Mouse (Mus musculus) kidney, postnatal 0 days (tissue): Measurements from ENCODE around the gene Dido1. TPM values are rescaled to one million over a fixed set of nuclear protein-coding genes. Genes with fewer than 3 reads are reported as not detected.

ENCODE experiments used
- ATAC-seq: fragments of 200-750 bp; cut with Nextera tagmentation; replicated peaks from 2 replicates; pipeline ENCODE4 v1.8.0; 2017; ENCODE audit warnings: low read depth, moderate number of reproducible peaks, moderate TSS enrichment, moderate library complexity; ENCODE audit not compliant: low FRiP score
- DNase-seq: peaks from one replicate; pipeline ENCODE4 v3.0.0-alpha.2; 2016; ENCODE audit warnings: low spot score
- H3K27ac ChIP-seq: fragments of 300-500 bp; sonication (generic); 2 replicates; pipeline ENCODE4 v1.5.1; 2014; ENCODE audit warnings: mild to moderate bottlenecking
- H3K27me3 ChIP-seq: fragments of 300-500 bp; sonication (generic); 2 replicates; pipeline ENCODE4 v1.6.1; 2014; ENCODE audit warnings: low read length, mixed read lengths; ENCODE audit not compliant: insufficient read depth
- H3K36me3 ChIP-seq: fragments of 300-500 bp; sonication (generic); 2 replicates; pipeline ENCODE4 v1.6.1; 2014; ENCODE audit warnings: low read length, mixed read lengths; ENCODE audit not compliant: insufficient read depth
- H3K4me1 ChIP-seq: fragments of 300-500 bp; sonication (generic); replicated peaks from 2 replicates; pipeline ENCODE4 v1.6.1; 2014; ENCODE audit warnings: antibody characterized with exemption, low read length, mixed read lengths; ENCODE audit not compliant: insufficient read depth
- H3K4me2 ChIP-seq: fragments of 300-500 bp; sonication (generic); 2 replicates; pipeline ENCODE4 v1.6.1; 2014; ENCODE audit warnings: mild to moderate bottlenecking, low read length, moderate library complexity, mixed read lengths
- H3K4me3 ChIP-seq: fragments of 300-500 bp; sonication (generic); replicated peaks from 2 replicates; pipeline ENCODE4 v1.5.1; 2014; ENCODE audit warnings: low read depth, low read length
- H3K9ac ChIP-seq: fragments of 300-500 bp; sonication (generic); 2 replicates; pipeline ENCODE4 v1.6.1; 2014; ENCODE audit warnings: low read depth, low read length
- H3K9me3 ChIP-seq: fragments of 300-500 bp; sonication (generic); replicated peaks from 2 replicates; pipeline ENCODE4 v1.6.1; 2016; ENCODE audit warnings: low read length, inconsistent platforms, mixed read lengths
- CTCF ChIP-seq: IDR thresholded peaks from 2 replicates; pipeline ENCODE4 v1.5.1; 2016; ENCODE audit warnings: antibody characterized with exemption, low read depth, mild to moderate bottlenecking, moderate library complexity
- WGBS: fragments of 180-500 bp; shearing (Covaris S2); extraction: QIAGEN DNeasy Blood & Tissue Kit; methylation state at CpG from one replicate; pipeline ENCODE4 v1.1.7; 2014; 5-methylcytosine and 5-hydroxymethylcytosine counted together
- polyA plus RNA-seq: library from polyadenylated mRNA; unstranded; fragments of >200 nt; fragmentation: Nextera tagmentation; extraction: Ambion mirVana; gene quantifications from 2 replicates; pipeline ENCODE4 v1.2.1, GENCODE M21; 2015

The Dido1 gene
- polyA plus RNA-seq, 1 experiment from 2014 or later: 18.0 TPM

- no peaks in the 10 kb centered on the region for H3K27me3 ChIP-seq
- TF ChIP-seq CTCF: peak; percentile 95
- H3K9me3 ChIP-seq: no peaks in the 10 kb centered on the region
- 25% methylated on average over 4 of the region's 4 CpGs for WGBS
- H3K4me3 ChIP-seq: no peak overlapping the region
- ATAC-seq (peak; percentile 62), DNase-seq (peak; percentile 73)
- peaks cover 31% of the 10 kb centered on the region for H3K36me3 ChIP-seq
- no peaks in the 10 kb centered on the region for H3K4me1 ChIP-seq
- H3K9ac ChIP-seq: no peak overlapping the region
- no peak overlapping the region for H3K27ac ChIP-seq
- H3K4me2 ChIP-seq: no peak overlapping the region
These were observed 31.1 kb downstream of the Dido1 start for GRCm38 (mm10) chr2:180678609-180679140.

- ATAC-seq (no peak), DNase-seq (no peak)
- no peak overlapping the region for H3K4me3 ChIP-seq
- H3K27me3 ChIP-seq: no peaks in the 10 kb centered on the region
- H3K36me3 ChIP-seq: peaks cover 27% of the 10 kb centered on the region
- WGBS: 87% methylated on average over 2 of the region's 2 CpGs
- H3K4me1 ChIP-seq: no peaks in the 10 kb centered on the region
- H3K9ac ChIP-seq: no peak overlapping the region
- no peak for TF ChIP-seq CTCF
- H3K4me2 ChIP-seq: no peak overlapping the region
- H3K9me3 ChIP-seq: no peaks in the 10 kb centered on the region
- no peak overlapping the region for H3K27ac ChIP-seq
These were observed 33.1 kb downstream of the Dido1 start for GRCm38 (mm10) chr2:180676706-180677105.

GRCm38 (mm10) chr2:180662008-180662407 lies 47.8 kb downstream of the Dido1 start:
- ATAC-seq: no peak
- TF ChIP-seq CTCF: no peak
- WGBS: 80% methylated on average over 4 of the region's 4 CpGs

GRCm38 (mm10) chr2:180660521-180660920 lies 49.3 kb downstream of the Dido1 start:
- no peak for DNase-seq
- 94% methylated on average over 5 of the region's 5 CpGs for WGBS

More at GRCm38 (mm10) chr2:180662008-180662407, 47.8 kb downstream of the Dido1 start:
- DNase-seq: no peak
- Histone ChIP-seq H3K9me3 (no peaks in the 10 kb centered on the region), H3K4me1 (no peaks in the 10 kb centered on the region; the same call in 1 of the 2 replicates), H3K9ac (no peak overlapping the region), H3K27me3 (no peaks in the 10 kb centered on the region), H3K27ac (no peak overlapping the region), H3K36me3 (peaks cover 34% of the 10 kb centered on the region), H3K4me3 (no peak overlapping the region), H3K4me2 (no peak overlapping the region)

GRCm38 (mm10) chr2:180659353-180660150 lies 50.2 kb downstream of the Dido1 start:
- TF ChIP-seq CTCF: no peak
- H3K9me3 ChIP-seq: no peaks in the 10 kb centered on the region
- H3K27me3 ChIP-seq: no peaks in the 10 kb centered on the region
- 28% methylated on average over 42 of the region's 42 CpGs for WGBS
- no peak overlapping the region for H3K27ac ChIP-seq
- peak overlapping the region; percentile 32 for H3K4me2 ChIP-seq
- H3K9ac ChIP-seq: peak overlapping the region; percentile 43; the same call in 1 of the 2 replicates
- no peaks in the 10 kb centered on the region; the same call in 1 of the 2 replicates for H3K4me1 ChIP-seq
- DNase-seq (no peak), ATAC-seq (0 out of 2 replicates have a peak, but pooled peaks have one; percentile 11)
- H3K4me3 ChIP-seq: no peak overlapping the region
- peaks cover 15% of the 10 kb centered on the region; the same call in 1 of the 2 replicates for H3K36me3 ChIP-seq

More at GRCm38 (mm10) chr2:180660521-180660920, 49.3 kb downstream of the Dido1 start:
- no peak overlapping the region for H3K4me3 ChIP-seq
- H3K9ac ChIP-seq: no peak overlapping the region
- no peaks in the 10 kb centered on the region; the same call in 1 of the 2 replicates for H3K4me1 ChIP-seq
- TF ChIP-seq CTCF: no peak
- ATAC-seq: no peak
- no peaks in the 10 kb centered on the region for H3K9me3 ChIP-seq
- no peak overlapping the region for H3K4me2 ChIP-seq
- peaks cover 21% of the 10 kb centered on the region for H3K36me3 ChIP-seq
- no peaks in the 10 kb centered on the region for H3K27me3 ChIP-seq
- H3K27ac ChIP-seq: no peak overlapping the region

- DNase-seq (no peak), ATAC-seq (no peak)
- H3K4me3 ChIP-seq: no peak overlapping the region
- TF ChIP-seq CTCF: no peak
- H3K9ac ChIP-seq: no peak overlapping the region
- no peaks in the 10 kb centered on the region; the same call in 1 of the 2 replicates for H3K4me1 ChIP-seq
- no peak overlapping the region for H3K27ac ChIP-seq
- H3K9me3 ChIP-seq: no peaks in the 10 kb centered on the region
- no peak overlapping the region for H3K4me2 ChIP-seq
- H3K36me3 ChIP-seq: peaks cover 15% of the 10 kb centered on the region; the same call in 1 of the 2 replicates
- 93% methylated on average over 5 of the region's 5 CpGs for WGBS
- no peaks in the 10 kb centered on the region for H3K27me3 ChIP-seq
These were observed 51.4 kb downstream of the Dido1 start for GRCm38 (mm10) chr2:180658381-180658780.
